Mouse (Mus musculus) c-Kit-negative CD71-positive TER-119-positive erythroid progenitor cells, embryonic 14.5 days (primary cell): ENCODE data around the gene Cbwd1.
A peak's percentile ranks its signal among the peaks of the same experiment; 100 is the strongest.
"Not testable (repeated sequence)": the region's sequence is repeated elsewhere in the genome, so short reads cannot be mapped to it uniquely, and the experiment has no call there.

Experiments
- DNase-seq: peaks from one replicate; pipeline ENCODE4 v3.0.0-alpha.2; 2013; ENCODE audit warnings: low read depth, low spot score

The Cbwd1 gene

DNA sequence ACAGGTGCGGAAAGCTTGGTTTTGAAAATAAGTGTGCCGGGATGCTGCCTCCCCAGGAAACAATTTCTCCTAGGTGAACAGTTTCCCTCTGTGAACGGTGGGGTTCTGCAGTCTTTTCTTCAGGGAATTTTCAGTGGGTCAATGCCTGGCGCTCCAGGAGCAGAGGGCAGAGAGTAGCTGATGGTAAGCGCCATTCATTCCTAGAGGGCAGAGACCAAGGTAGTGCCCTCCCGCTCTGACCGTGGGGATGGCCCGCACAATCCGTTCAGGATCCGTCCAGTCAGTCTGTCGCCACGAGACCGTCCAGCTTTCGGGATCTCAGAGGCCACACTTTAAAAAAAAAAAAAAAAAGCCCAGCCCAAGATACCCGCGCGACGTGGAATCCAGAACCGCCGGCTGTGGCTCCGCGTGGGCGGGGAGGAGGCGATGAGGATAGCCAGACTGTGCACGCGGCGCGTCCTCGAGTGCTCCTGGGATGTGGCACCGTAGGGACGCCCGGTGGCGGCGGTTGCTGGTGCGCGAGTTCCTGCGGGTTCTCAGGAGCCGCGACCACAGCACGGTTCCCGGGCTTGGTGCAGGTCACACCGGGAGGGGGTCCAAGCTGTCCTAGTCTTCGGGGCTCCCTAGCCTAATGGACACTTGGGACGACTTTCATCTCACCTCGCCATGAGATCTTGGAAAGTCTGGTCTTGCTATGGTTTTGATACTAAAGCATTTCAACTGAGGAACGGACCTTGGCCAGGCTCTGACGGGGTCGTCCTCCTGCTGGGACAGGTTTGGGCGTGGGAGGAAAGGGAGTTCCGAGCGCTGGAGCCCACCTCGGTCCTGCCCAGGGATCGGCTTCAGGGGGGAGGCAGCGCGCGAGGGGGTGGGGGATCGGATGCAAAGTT lies 64.2 kb downstream of the Cbwd1 start:
- DNase-seq, result no peak

DNA sequence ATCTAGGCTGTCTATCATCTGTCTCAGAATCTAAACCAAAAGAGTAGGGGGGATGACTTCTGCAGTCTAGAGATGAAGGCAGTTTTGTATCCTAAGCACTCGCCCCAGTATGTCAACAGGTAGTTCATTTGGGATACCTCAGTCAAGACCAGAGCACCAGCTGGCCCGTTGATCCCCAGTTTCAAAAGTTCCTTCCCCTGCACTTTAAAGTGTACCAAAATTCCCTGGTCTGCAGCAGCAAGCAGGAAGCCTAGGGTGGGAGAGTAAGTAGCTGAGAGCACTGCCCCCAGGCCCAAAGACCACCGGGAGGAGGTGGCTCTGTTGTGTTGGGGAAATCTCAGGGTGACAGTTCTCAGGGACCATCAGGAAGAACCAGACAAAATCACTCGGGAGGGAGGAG lies 64.9 kb downstream of the Cbwd1 start:
- DNase-seq, result no peak

DNA sequence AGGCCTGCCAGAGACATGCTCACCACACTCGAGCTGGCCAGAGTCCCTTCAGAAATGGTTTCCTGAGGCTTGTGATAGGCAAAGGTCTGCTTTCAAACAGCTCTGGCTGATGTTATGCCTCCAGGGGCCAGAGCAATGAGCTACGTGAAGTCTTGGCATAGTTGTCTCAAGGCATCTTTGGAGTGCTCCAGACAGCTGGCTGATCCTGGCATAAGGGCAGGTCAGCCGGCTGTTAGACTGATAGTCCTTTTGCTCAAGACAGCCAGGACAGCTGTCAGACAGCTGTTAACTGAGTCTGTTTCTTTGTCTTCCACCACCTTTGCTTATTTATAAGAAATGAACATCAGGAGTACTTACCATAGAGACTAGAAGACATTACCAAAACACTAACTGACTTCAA lies 74.5 kb downstream of the Cbwd1 start:
- no peak for DNase-seq

DNA sequence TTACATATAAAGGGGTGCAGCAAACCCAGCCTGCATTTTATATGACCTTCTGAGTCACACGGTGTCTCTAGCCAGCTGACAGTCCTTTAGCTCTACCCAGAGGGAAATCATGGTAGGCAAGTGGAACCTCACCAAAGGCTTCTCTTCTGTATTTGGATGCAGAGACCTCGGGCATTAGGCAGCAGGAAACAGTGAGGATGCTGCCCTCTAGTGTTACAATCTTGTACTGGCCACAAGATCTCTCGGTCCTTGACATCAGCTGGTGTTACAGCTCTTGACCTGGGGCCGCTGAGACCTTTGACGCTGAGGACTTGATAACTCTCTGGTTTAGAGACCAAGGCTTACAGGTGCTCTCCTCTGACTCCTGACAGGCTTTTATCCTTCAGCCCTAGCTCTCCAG lies 75.9 kb downstream of the Cbwd1 start:
- peak; percentile 5 for DNase-seq

DNA sequence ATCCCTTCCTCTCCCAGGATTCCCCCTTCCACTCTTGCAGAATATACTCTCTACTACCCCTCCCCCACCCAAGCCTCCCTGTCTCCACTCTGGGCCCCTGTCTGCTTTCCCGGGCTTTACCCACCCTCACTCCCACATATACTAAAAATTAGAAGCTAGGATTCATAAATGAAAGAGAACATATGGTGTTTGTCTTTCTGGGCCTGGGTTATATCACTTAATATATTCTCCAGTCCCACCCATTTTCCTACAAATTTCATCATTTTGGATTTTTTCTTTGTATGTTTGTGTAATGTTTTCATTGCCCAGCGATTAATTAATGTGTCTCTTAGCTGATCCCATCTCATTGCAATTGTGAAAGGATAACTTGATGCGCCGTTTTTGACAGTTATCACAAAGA lies 80.2 kb downstream of the Cbwd1 start:
- no peak for DNase-seq

DNA sequence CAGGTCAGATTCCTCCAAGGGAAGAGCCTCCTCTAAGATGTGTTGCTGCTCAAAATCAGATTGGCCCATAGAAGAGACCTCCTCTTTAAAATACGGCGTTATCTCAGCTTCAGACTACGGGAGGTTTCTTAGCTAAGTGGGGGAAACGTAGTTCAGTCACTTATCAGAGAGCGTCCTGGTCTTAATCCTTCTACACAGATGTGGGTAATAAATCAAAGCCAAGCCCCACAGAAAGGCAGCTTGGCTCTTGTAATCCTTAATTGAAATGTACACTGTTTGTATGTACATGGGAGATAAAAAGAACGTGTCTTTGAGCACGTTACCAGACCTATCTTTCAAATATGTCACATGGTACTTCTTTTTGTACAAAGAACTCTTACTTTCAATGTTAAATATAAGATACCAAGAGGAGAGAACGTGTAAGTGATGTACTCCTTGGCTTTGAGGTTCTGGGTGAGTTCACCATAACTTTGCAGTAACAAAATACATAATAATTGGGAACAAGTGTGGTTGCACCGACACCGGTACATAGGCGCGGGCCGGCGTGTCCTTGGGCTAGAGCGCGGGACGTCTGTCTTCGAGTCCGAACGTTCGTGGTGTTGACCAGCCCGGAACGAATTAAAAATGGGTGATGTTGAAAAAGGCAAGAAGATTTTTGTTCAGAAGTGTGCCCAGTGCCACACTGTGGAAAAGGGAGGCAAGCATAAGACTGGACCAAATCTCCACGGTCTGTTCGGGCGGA lies 86.1 kb downstream of the Cbwd1 start, which contains the start of gene Gm10053:
Gene Gm10053 (plus strand): TSS at position 558 of the 742 bp plus-strand sequence.
- DNase-seq, result not testable (repeated sequence)

DNA sequence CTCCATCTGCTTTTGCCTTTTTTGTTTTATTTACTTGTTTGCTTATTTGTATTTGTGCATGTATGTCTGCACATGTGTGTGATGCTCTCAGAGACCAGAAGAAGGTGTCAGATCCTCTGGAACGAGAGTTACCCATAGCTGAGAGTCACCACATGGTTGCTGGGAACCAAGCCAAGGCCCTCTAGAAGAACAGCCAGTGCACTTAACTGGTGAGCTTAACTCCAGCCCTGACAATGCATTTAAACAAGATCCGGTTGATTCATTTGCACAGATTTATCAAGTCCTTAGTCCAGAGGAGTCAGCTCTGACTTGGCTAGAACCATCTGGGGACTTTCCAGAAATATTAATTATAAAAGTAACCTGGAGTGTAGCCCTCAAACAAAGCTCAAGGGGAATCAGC lies 87.5 kb downstream of the Cbwd1 start:
- DNase-seq, result no peak

DNA sequence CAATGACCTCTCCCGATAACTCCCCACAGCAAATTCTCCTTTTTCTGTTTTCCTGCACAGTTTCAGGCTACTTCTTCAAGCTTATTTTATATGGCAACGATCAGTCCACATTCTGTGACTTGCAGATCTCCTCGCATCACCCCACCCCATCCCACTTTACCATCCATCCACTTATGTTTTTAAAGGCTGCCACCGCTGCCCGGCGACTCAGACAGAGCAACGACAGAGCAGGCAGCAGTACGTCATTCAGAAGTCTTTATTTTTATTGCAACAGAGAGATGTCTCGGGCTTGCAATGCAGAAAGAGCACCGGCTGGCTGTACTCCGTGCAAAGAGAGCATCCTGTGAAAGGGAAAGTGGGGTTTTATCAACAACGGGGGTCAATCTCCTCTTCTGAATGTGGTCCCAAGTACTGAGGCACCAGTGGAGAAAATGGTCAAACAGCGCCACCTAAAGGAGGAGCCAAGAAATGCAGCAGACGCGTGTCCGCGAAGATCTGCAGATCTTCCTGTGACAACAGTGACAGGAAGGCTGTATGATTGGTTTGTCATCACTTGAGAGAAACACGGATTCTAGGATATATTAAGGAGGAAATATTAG lies 90.3 kb downstream of the Cbwd1 start:
- DNase-seq, result peak; percentile 21
